ENCODE assay signal across 17 mouse cellular contexts in genomic region chr2:163110706-163111105, GRCm38 (mm10). TPM values are rescaled to one million over a fixed set of nuclear protein-coding genes. Genes with fewer than 3 reads are reported as not detected.
DNase-seq lines count a peak whose midpoint lies in the region; ATAC-seq and TF ChIP-seq lines count a peak whose summit lies in the region.
"Had no signal": no experiment of that assay in that cellular context is flagged by ENCODE, and none has a peak within 500 bp of the region (broad histone marks: within the 10 kb centered on the region; RNA-seq: fewer than 3 reads in every experiment).

No protein-coding gene starts in this region.

- H3K9me3 ChIP-seq in liver, embryonic 14.5 days (ENCODE audit: control insufficient read depth, low read length): no peaks in the 10 kb centered on the region
- H3K9me3 ChIP-seq in liver, embryonic 12.5 days (replicated peaks): no peaks in the 10 kb centered on the region
- H3K9me3 ChIP-seq in midbrain, embryonic 15.5 days: no peaks in the 10 kb centered on the region
- H3K9me3 ChIP-seq: embryonic facial prominence, embryonic 12.5 days had no signal

- DNase-seq in gastrocnemius, adult 2 months: no peak
- no peak for DNase-seq in gastrocnemius, postnatal 10 days
- DNase-seq in liver, embryonic 14.5 days (ENCODE audit: low read depth in 3 of 3, low spot score in 3 of 3): no peak
- DNase-seq in brain, embryonic 14.5 days (ENCODE audit: low read depth): no peak
- DNase-seq in spleen, adult 18-20 months: no peak
- DNase-seq: kidney, adult 11 months; liver, embryonic 13.5 days; right cerebral cortex, postnatal 4 days had no signal

- no peak for ATAC-seq in liver, embryonic 14.5 days (ENCODE audit: insufficient read depth)
- no peak for ATAC-seq in liver, embryonic 12.5 days
- ATAC-seq in midbrain, embryonic 15.5 days (replicated peaks): no peak
- ATAC-seq in megakaryocyte, adult 5-6 weeks (ENCODE audit: poor library complexity, severe bottlenecking): no peak

- no peaks in the 10 kb centered on the region for H3K36me3 ChIP-seq in liver, embryonic 14.5 days (replicated peaks; ENCODE audit: control insufficient read depth, insufficient read depth, low read depth)
- no peaks in the 10 kb centered on the region for H3K36me3 ChIP-seq in liver, embryonic 12.5 days
- no peaks in the 10 kb centered on the region for H3K36me3 ChIP-seq in midbrain, embryonic 15.5 days (replicated peaks)
- H3K36me3 ChIP-seq: embryonic facial prominence, embryonic 12.5 days; liver, embryonic 13.5 days had no signal

- no peak overlapping the region for H3K4me3 ChIP-seq in gastrocnemius, adult 2 months
- no peak overlapping the region for H3K4me3 ChIP-seq in liver, embryonic 14.5 days (ENCODE audit: insufficient read depth in 1 of 2, low read depth in 2 of 2, low read length in 2 of 2)
- H3K4me3 ChIP-seq in liver, embryonic 12.5 days: no peak overlapping the region
- no peak overlapping the region for H3K4me3 ChIP-seq in midbrain, embryonic 15.5 days
- H3K4me3 ChIP-seq: embryonic facial prominence, embryonic 12.5 days; liver, embryonic 13.5 days had no signal

- H3K9ac ChIP-seq in liver, embryonic 14.5 days (replicated peaks): no peak overlapping the region
- no peak overlapping the region for H3K9ac ChIP-seq in liver, embryonic 12.5 days
- H3K9ac ChIP-seq in midbrain, embryonic 15.5 days: no peak overlapping the region
- H3K9ac ChIP-seq: embryonic facial prominence, embryonic 12.5 days; liver, embryonic 13.5 days had no signal

- TF ChIP-seq CTCF in gastrocnemius, adult 2 months (IDR thresholded peaks at IDR 0.05): peak; percentile 12; the same call in 1 of the 2 replicates
- peak; percentile 28 for TF ChIP-seq CTCF in liver, embryonic 14.5 days (IDR thresholded peaks at IDR 0.05; ENCODE audit: low read depth)
- TF ChIP-seq CTCF in brain, embryonic 14.5 days (IDR thresholded peaks at IDR 0.05; ENCODE audit: borderline replicate concordance, extremely low read depth, insufficient read depth, insufficient read length): peak; percentile 42; the same call in 1 of the 2 replicates

- H3K27me3 ChIP-seq in liver, embryonic 14.5 days (ENCODE audit: control insufficient read depth, insufficient read depth, low read length): no peaks in the 10 kb centered on the region
- H3K27me3 ChIP-seq in liver, embryonic 12.5 days (replicated peaks): 0 out of 2 replicates have a peak, but pooled peaks cover 4% of the 10 kb centered on the region
- no peaks in the 10 kb centered on the region for H3K27me3 ChIP-seq in midbrain, embryonic 15.5 days (replicated peaks)
- H3K27me3 ChIP-seq: embryonic facial prominence, embryonic 12.5 days; liver, embryonic 13.5 days had no signal

- 65% methylated on average over 1 of the region's 1 CpGs for WGBS in liver, embryonic 14.5 days (ENCODE audit: insufficient replicate concordance)
- WGBS in liver, embryonic 12.5 days (ENCODE audit: insufficient replicate concordance): 74% methylated on average over 1 of the region's 1 CpGs
- 100% methylated on average over 1 of the region's 1 CpGs for WGBS in midbrain, embryonic 15.5 days

- TF ChIP-seq POLR2A in brain, embryonic 14.5 days (IDR thresholded peaks at IDR 0.05; ENCODE audit: borderline replicate concordance, extremely low read depth, insufficient read depth, insufficient read length, poor library complexity, severe bottlenecking): no peak

- no peak for TF ChIP-seq EP300 in liver, embryonic 14.5 days (IDR thresholded peaks at IDR 0.05; ENCODE audit: low read depth)

- intact Hi-C loops in gastrocnemius, adult 2 months (cut with DNase I): no loop called here

- H3K4me2 ChIP-seq in liver, embryonic 14.5 days (ENCODE audit: low read depth): no peak overlapping the region
- H3K4me2 ChIP-seq in liver, embryonic 12.5 days: no peak overlapping the region
- H3K4me2 ChIP-seq in midbrain, embryonic 15.5 days: no peak overlapping the region
- H3K4me2 ChIP-seq: embryonic facial prominence, embryonic 12.5 days; liver, embryonic 13.5 days had no signal

- no peaks in the 10 kb centered on the region for H3K4me1 ChIP-seq in liver, embryonic 14.5 days (replicated peaks; ENCODE audit: control insufficient read depth in 2 of 2, insufficient read depth in 2 of 2, low read length in 1 of 2)
- H3K4me1 ChIP-seq in liver, embryonic 12.5 days: no peaks in the 10 kb centered on the region
- peaks cover 37% of the 10 kb centered on the region for H3K4me1 ChIP-seq in midbrain, embryonic 15.5 days
- H3K4me1 ChIP-seq: liver, embryonic 13.5 days had no signal

- H3K27ac ChIP-seq in gastrocnemius, adult 2 months: no peak overlapping the region
- no peak overlapping the region for H3K27ac ChIP-seq in liver, embryonic 14.5 days
- H3K27ac ChIP-seq in liver, embryonic 12.5 days: no peak overlapping the region
- H3K27ac ChIP-seq in midbrain, embryonic 15.5 days: peak overlapping the region; percentile 93
- H3K27ac ChIP-seq: embryonic facial prominence, embryonic 12.5 days; liver, embryonic 13.5 days had no signal

RNA-seq across cellular contexts. Expression of gene Gtsf1l, which starts 23.1 kb away (rescaled TPM):
- not detected for total RNA-seq in gastrocnemius, adult 2 months (2021)
- not detected for total RNA-seq in gastrocnemius, postnatal 10 days (2021)
- polyA plus RNA-seq in liver, embryonic 14.5 days (2012; rRNA removed): not detected in 2 replicates
- not detected in 2 replicates for polyA plus RNA-seq in liver, embryonic 14.5 days (2014; fragmentation: Nextera tagmentation; extraction: Ambion mirVana)
- not detected in 2 replicates for polyA plus RNA-seq in liver, embryonic 12.5 days (2016; fragmentation: Nextera tagmentation; extraction: Ambion mirVana)
- polyA plus RNA-seq in brain, embryonic 14.5 days (2012; rRNA removed): not detected in 2 replicates
- polyA plus RNA-seq in midbrain, embryonic 15.5 days (2015; fragmentation: Nextera tagmentation; extraction: Ambion mirVana): not detected in 2 replicates
- total RNA-seq in megakaryocyte, adult 5-6 weeks (2015): not detected in 2 replicates
- total RNA-seq in megakaryocyte, adult 5-6 weeks (2017): not detected in 2 replicates
- total RNA-seq: gastrocnemius, postnatal 4 days; layer of hippocampus, adult 18-20 months; left cerebral cortex, postnatal 14 days had no signal
- polyA plus RNA-seq: embryonic facial prominence, embryonic 12.5 days; heart, embryonic 16.5 days; liver, embryonic 13.5 days; stomach, embryonic 16.5 days had no signal

RNA-seq across cellular contexts. Expression of gene Mybl2, which starts 56.2 kb away (rescaled TPM):
- not detected for total RNA-seq in gastrocnemius, adult 2 months (2021)
- total RNA-seq in gastrocnemius, postnatal 10 days (2021): 1 to 10 TPM; 4.5 to 4.9 TPM
- 28.7 and 33.7 TPM in 2 replicates for polyA plus RNA-seq in liver, embryonic 14.5 days (2012; rRNA removed)
- polyA plus RNA-seq in liver, embryonic 14.5 days (2014; fragmentation: Nextera tagmentation; extraction: Ambion mirVana): 30.8 and 33.5 TPM in 2 replicates
- 71.7 and 72.8 TPM in 2 replicates for polyA plus RNA-seq in liver, embryonic 12.5 days (2016; fragmentation: Nextera tagmentation; extraction: Ambion mirVana)
- 11.0 and 15.9 TPM in 2 replicates for polyA plus RNA-seq in brain, embryonic 14.5 days (2012; rRNA removed)
- 4.0 and 4.9 TPM in 2 replicates for polyA plus RNA-seq in midbrain, embryonic 15.5 days (2015; fragmentation: Nextera tagmentation; extraction: Ambion mirVana)
- 9.0 and 13.6 TPM in 2 replicates for total RNA-seq in megakaryocyte, adult 5-6 weeks (2015)
- 21.9 and 33.7 TPM in 2 replicates for total RNA-seq in megakaryocyte, adult 5-6 weeks (2017)
